Mouse (Mus musculus): ENCODE data around the gene Gm9913. TPM values are rescaled to one million over a fixed set of nuclear protein-coding genes. Genes with fewer than 3 reads are reported as not detected.

The Gm9913 gene
- polyA plus RNA-seq, 1 experiment from 2014 or later: 0.20 TPM

- peaks cover 5% of the 10 kb centered on the region; the same call in 1 of the 2 replicates for H3K36me3 ChIP-seq (replicated peaks)
- WGBS: 81% methylated on average over 4 of the region's 4 CpGs
- DNase-seq (ENCODE audit: low spot score): no peak
- H3K4me3 ChIP-seq: no peak overlapping the region
- no peak overlapping the region for H3K27ac ChIP-seq (replicated peaks)
- H3K27me3 ChIP-seq (replicated peaks; ENCODE audit: low read depth, poor library complexity, severe bottlenecking): no peaks in the 10 kb centered on the region
- H3K9me3 ChIP-seq: no peaks in the 10 kb centered on the region
- peaks cover 2% of the 10 kb centered on the region; the same call in 1 of the 2 replicates for H3K4me1 ChIP-seq
These were observed 23.8 kb upstream of the Gm9913 start for GRCm38 (mm10) chr2:125481116-125481515.

- 92% methylated on average over 9 of the region's 9 CpGs for WGBS
- no peak for DNase-seq (ENCODE audit: low spot score)
- Histone ChIP-seq H3K9me3 (no peaks in the 10 kb centered on the region), H3K27me3 (replicated peaks; ENCODE audit: low read depth, poor library complexity, severe bottlenecking) (no peaks in the 10 kb centered on the region), H3K4me3 (no peak overlapping the region), H3K27ac (replicated peaks) (no peak overlapping the region), H3K4me1 (peaks cover 2% of the 10 kb centered on the region; the same call in 1 of the 2 replicates), H3K36me3 (replicated peaks) (no peaks in the 10 kb centered on the region; the same call in 1 of the 2 replicates)
These were observed 23.2 kb upstream of the Gm9913 start for GRCm38 (mm10) chr2:125481531-125482317.

- Histone ChIP-seq H3K27ac (replicated peaks) (no peak overlapping the region), H3K36me3 (replicated peaks) (no peaks in the 10 kb centered on the region), H3K9me3 (no peaks in the 10 kb centered on the region), H3K4me1 (peaks cover 5% of the 10 kb centered on the region), H3K27me3 (replicated peaks; ENCODE audit: low read depth, poor library complexity, severe bottlenecking) (no peaks in the 10 kb centered on the region), H3K4me3 (no peak overlapping the region)
- no peak for DNase-seq (ENCODE audit: low spot score)
These were observed 20.7 kb upstream of the Gm9913 start for GRCm38 (mm10) chr2:125484164-125484563.

- no peak overlapping the region for H3K27ac ChIP-seq (replicated peaks)
- 81% methylated on average over 9 of the region's 9 CpGs for WGBS
- no peak overlapping the region for H3K4me3 ChIP-seq
- H3K4me1 ChIP-seq: peaks cover 5% of the 10 kb centered on the region
- no peaks in the 10 kb centered on the region for H3K9me3 ChIP-seq
- H3K36me3 ChIP-seq (replicated peaks): no peaks in the 10 kb centered on the region
- H3K27me3 ChIP-seq (replicated peaks; ENCODE audit: low read depth, poor library complexity, severe bottlenecking): no peaks in the 10 kb centered on the region
- DNase-seq (ENCODE audit: low spot score): no peak
These were observed 20.0 kb upstream of the Gm9913 start for GRCm38 (mm10) chr2:125484910-125485309.

GRCm38 (mm10) chr2:125489979-125490378 is 14.9 kb upstream of the Gm9913 start:
- no peak overlapping the region for H3K27ac ChIP-seq (replicated peaks)
- H3K27me3 ChIP-seq (replicated peaks; ENCODE audit: low read depth, poor library complexity, severe bottlenecking): no peaks in the 10 kb centered on the region
- no peak overlapping the region for H3K4me3 ChIP-seq
- H3K9me3 ChIP-seq: no peaks in the 10 kb centered on the region
- no peak for DNase-seq (ENCODE audit: low spot score)
- no peaks in the 10 kb centered on the region for H3K36me3 ChIP-seq (replicated peaks)
- WGBS: 95% methylated on average over 1 of the region's 1 CpGs
- H3K4me1 ChIP-seq: peaks cover 10% of the 10 kb centered on the region

- Histone ChIP-seq H3K27ac (replicated peaks) (no peak overlapping the region), H3K4me3 (no peak overlapping the region), H3K36me3 (replicated peaks) (peaks cover 8% of the 10 kb centered on the region), H3K27me3 (replicated peaks; ENCODE audit: low read depth, poor library complexity, severe bottlenecking) (no peaks in the 10 kb centered on the region), H3K4me1 (peaks cover 10% of the 10 kb centered on the region), H3K9me3 (no peaks in the 10 kb centered on the region)
- 80% methylated on average over 15 of the region's 15 CpGs for WGBS
- no peak for DNase-seq (ENCODE audit: low spot score)
These were observed 12.6 kb upstream of the Gm9913 start for GRCm38 (mm10) chr2:125492050-125492900.

GRCm38 (mm10) chr2:125494291-125494690 is 10.6 kb upstream of the Gm9913 start:
- H3K4me3 ChIP-seq: no peak overlapping the region
- no peak overlapping the region for H3K27ac ChIP-seq (replicated peaks)
- H3K36me3 ChIP-seq (replicated peaks): peaks cover 8% of the 10 kb centered on the region
- peaks cover 7% of the 10 kb centered on the region for H3K4me1 ChIP-seq
- DNase-seq (ENCODE audit: low spot score): no peak
- 92% methylated on average over 2 of the region's 2 CpGs for WGBS
- no peaks in the 10 kb centered on the region for H3K9me3 ChIP-seq
- H3K27me3 ChIP-seq (replicated peaks; ENCODE audit: low read depth, poor library complexity, severe bottlenecking): no peaks in the 10 kb centered on the region

GRCm38 (mm10) chr2:125494831-125495812 is 9.8 kb upstream of the Gm9913 start:
- H3K9me3 ChIP-seq: no peaks in the 10 kb centered on the region
- WGBS: 91% methylated on average over 20 of the region's 20 CpGs
- no peak overlapping the region for H3K27ac ChIP-seq (replicated peaks)
- peaks cover 8% of the 10 kb centered on the region for H3K36me3 ChIP-seq (replicated peaks)
- H3K27me3 ChIP-seq (replicated peaks; ENCODE audit: low read depth, poor library complexity, severe bottlenecking): no peaks in the 10 kb centered on the region
- no peak overlapping the region for H3K4me3 ChIP-seq
- H3K4me1 ChIP-seq: peaks cover 7% of the 10 kb centered on the region
- DNase-seq (ENCODE audit: low spot score): no peak

GRCm38 (mm10) chr2:125496696-125497095 is 8.2 kb upstream of the Gm9913 start:
- peaks cover 7% of the 10 kb centered on the region for H3K4me1 ChIP-seq
- DNase-seq (ENCODE audit: low spot score): no peak
- H3K36me3 ChIP-seq (replicated peaks): peaks cover 11% of the 10 kb centered on the region
- no peak overlapping the region for H3K4me3 ChIP-seq
- H3K27me3 ChIP-seq (replicated peaks; ENCODE audit: low read depth, poor library complexity, severe bottlenecking): no peaks in the 10 kb centered on the region
- H3K27ac ChIP-seq (replicated peaks): no peak overlapping the region
- 90% methylated on average over 5 of the region's 5 CpGs for WGBS
- peaks cover 4% of the 10 kb centered on the region; the same call in 1 of the 2 replicates for H3K9me3 ChIP-seq

- peaks cover 17% of the 10 kb centered on the region for H3K36me3 ChIP-seq (replicated peaks)
- 93% methylated on average over 7 of the region's 7 CpGs for WGBS
- H3K4me3 ChIP-seq: no peak overlapping the region
- H3K27me3 ChIP-seq (replicated peaks; ENCODE audit: low read depth, poor library complexity, severe bottlenecking): no peaks in the 10 kb centered on the region
- H3K9me3 ChIP-seq: peaks cover 4% of the 10 kb centered on the region; the same call in 1 of the 2 replicates
- H3K4me1 ChIP-seq: no peaks in the 10 kb centered on the region
- DNase-seq (ENCODE audit: low spot score): no peak
- H3K27ac ChIP-seq (replicated peaks): no peak overlapping the region
These were observed 6.7 kb upstream of the Gm9913 start for GRCm38 (mm10) chr2:125498216-125498615.

- H3K9me3 ChIP-seq: peaks cover 4% of the 10 kb centered on the region; the same call in 1 of the 2 replicates
- H3K27ac ChIP-seq (replicated peaks): no peak overlapping the region
- peaks cover 24% of the 10 kb centered on the region for H3K4me1 ChIP-seq
- no peak for DNase-seq (ENCODE audit: low spot score)
- H3K27me3 ChIP-seq (replicated peaks; ENCODE audit: low read depth, poor library complexity, severe bottlenecking): peaks cover 24% of the 10 kb centered on the region
- no peak overlapping the region for H3K4me3 ChIP-seq
- peaks cover 13% of the 10 kb centered on the region for H3K36me3 ChIP-seq (replicated peaks)
These were observed 3.4 kb upstream of the Gm9913 start for GRCm38 (mm10) chr2:125501526-125501925.

All from embryonic facial prominence, embryonic 10.5 days (tissue).